Mouse (Mus musculus): ENCODE measurements around the gene Tgfa.

DNA sequence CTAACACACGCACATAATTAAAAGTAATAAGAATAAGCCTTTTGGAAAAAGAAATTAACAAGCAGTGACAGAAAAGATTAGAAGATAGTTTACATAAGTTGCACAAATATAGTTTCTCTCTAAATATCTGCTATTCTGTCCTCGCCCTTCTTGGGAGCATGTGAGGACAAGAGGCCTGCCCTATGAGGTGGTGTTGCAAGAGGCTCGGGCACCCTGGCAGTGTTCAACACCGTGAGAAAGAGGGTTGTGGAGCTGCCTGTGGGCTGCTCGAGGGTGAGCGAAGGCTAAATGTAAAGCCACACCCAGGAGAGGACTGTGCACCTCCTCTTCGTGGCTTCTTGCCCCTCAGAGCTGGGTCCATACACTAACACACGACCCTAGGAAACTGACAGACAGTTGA, 100.4 kb downstream of the Tgfa start:
- TF ChIP-seq CTCF (conservative IDR thresholded peaks at IDR 0.05; ENCODE audit: low read length): no peak
- TF ChIP-seq POU5F1 (IDR thresholded peaks at IDR 0.05; ENCODE audit: borderline replicate concordance, low read length): no peak

Measured in E14TG2a.4 (cell line).